ENCODE assay signal across 7 mouse cellular contexts in genomic region chr12:71438254-71438653, GRCm38 (mm10).
DNase-seq lines count a peak whose midpoint lies in the region; ATAC-seq lines count a peak whose summit lies in the region.

No protein-coding gene starts in this region.

- H3K27ac ChIP-seq in embryonic facial prominence, embryonic 10.5 days (replicated peaks): peak overlapping the region; percentile 71
- H3K27ac ChIP-seq in kidney, embryonic 14.5 days (ENCODE audit: low read depth, low read length): peak overlapping the region; percentile 37; the same call in 1 of the 2 replicates

- peak; percentile 15 for DNase-seq in retina, embryonic 14.5 days (ENCODE audit: low spot score)
- DNase-seq in retina, postnatal 1 day: no peak
- DNase-seq in embryonic facial prominence, embryonic 10.5 days (ENCODE audit: low spot score): peak; percentile 80
- DNase-seq in lung, postnatal 25 days (ENCODE audit: low spot score): peak; percentile 43
- no peak for DNase-seq in cerebellum, postnatal 4 days (ENCODE audit: low spot score in 2 of 2)
- no peak for DNase-seq in right cerebral cortex, postnatal 4 days

- no peak overlapping the region for H3K4me2 ChIP-seq in kidney, embryonic 14.5 days (replicated peaks; ENCODE audit: low read depth, low read length)

- ATAC-seq in kidney, embryonic 14.5 days (ENCODE audit: low FRiP score, low TSS enrichment): peak; percentile 77

- H3K9ac ChIP-seq in kidney, embryonic 14.5 days (ENCODE audit: low read depth, low read length): no peak overlapping the region

- H3K4me1 ChIP-seq in embryonic facial prominence, embryonic 10.5 days: peaks cover 49% of the 10 kb centered on the region
- H3K4me1 ChIP-seq in kidney, embryonic 14.5 days (ENCODE audit: control insufficient read depth, insufficient read depth, low read length): peaks cover 18% of the 10 kb centered on the region

- H3K9me3 ChIP-seq in embryonic facial prominence, embryonic 10.5 days: no peaks in the 10 kb centered on the region
- H3K9me3 ChIP-seq in kidney, embryonic 14.5 days (ENCODE audit: control insufficient read depth, low read length): no peaks in the 10 kb centered on the region

- H3K36me3 ChIP-seq in embryonic facial prominence, embryonic 10.5 days (replicated peaks): no peaks in the 10 kb centered on the region
- H3K36me3 ChIP-seq in kidney, embryonic 14.5 days (ENCODE audit: control insufficient read depth, insufficient read depth, low read length): no peaks in the 10 kb centered on the region

- H3K27me3 ChIP-seq in embryonic facial prominence, embryonic 10.5 days (replicated peaks; ENCODE audit: low read depth, poor library complexity, severe bottlenecking): no peaks in the 10 kb centered on the region
- H3K27me3 ChIP-seq in kidney, embryonic 14.5 days (ENCODE audit: control insufficient read depth, insufficient read depth, low read length): no peaks in the 10 kb centered on the region

- WGBS in embryonic facial prominence, embryonic 10.5 days: 43% methylated on average over 6 of the region's 6 CpGs
- 18% methylated on average over 6 of the region's 6 CpGs for WGBS in kidney, embryonic 14.5 days

- H3K4me3 ChIP-seq in embryonic facial prominence, embryonic 10.5 days: no peak overlapping the region
- no peak overlapping the region for H3K4me3 ChIP-seq in kidney, embryonic 14.5 days (ENCODE audit: low read length)

Comparison
In these comparisons a context has a peak if more than half of its experiments do, and no peak if none do; other contexts are left out.
1. DNase-seq: peak in retina, embryonic 14.5 days (single experiment), embryonic facial prominence, embryonic 10.5 days (single experiment) and lung, postnatal 25 days (single experiment); none in retina, postnatal 1 day (single experiment), cerebellum, postnatal 4 days (0 of 2) and right cerebral cortex, postnatal 4 days (single experiment).